Mouse (Mus musculus) retina, postnatal 7 days (tissue): ENCODE results near the gene Dlgap1.
"Not testable (repeated sequence)": the region's sequence is repeated elsewhere in the genome, so short reads cannot be mapped to it uniquely, and the experiment has no call there.

ENCODE experiments used
- DNase-seq: peaks from one replicate; pipeline ENCODE4 v3.0.0-alpha.2; 2012; ENCODE audit warnings: low read depth, low spot score

The Dlgap1 gene

GRCm38 (mm10) chr17:70807885-70808284, 839.0 kb downstream of the Dlgap1 start:
- no peak for DNase-seq

- no peak for DNase-seq
These were observed 840.0 kb downstream of the Dlgap1 start for GRCm38 (mm10) chr17:70808837-70809236.

GRCm38 (mm10) chr17:70809776-70810175, 840.9 kb downstream of the Dlgap1 start:
- no peak for DNase-seq

- DNase-seq, result no peak
These were observed 841.9 kb downstream of the Dlgap1 start for GRCm38 (mm10) chr17:70810795-70811194.

- no peak for DNase-seq
These were observed 846.1 kb downstream of the Dlgap1 start for GRCm38 (mm10) chr17:70815001-70815400.

GRCm38 (mm10) chr17:70817862-70818451, 849.1 kb downstream of the Dlgap1 start:
- no peak for DNase-seq

- DNase-seq, result no peak
These were observed 854.2 kb downstream of the Dlgap1 start for GRCm38 (mm10) chr17:70823083-70823482.

- DNase-seq, result no peak
These were observed 857.4 kb downstream of the Dlgap1 start for GRCm38 (mm10) chr17:70826227-70826626.

- not testable (repeated sequence) for DNase-seq
These were observed 858.7 kb downstream of the Dlgap1 start for GRCm38 (mm10) chr17:70827463-70828179.

- DNase-seq, result no peak
These were observed 859.3 kb downstream of the Dlgap1 start for GRCm38 (mm10) chr17:70828180-70828528.

GRCm38 (mm10) chr17:70828569-70828968, 859.7 kb downstream of the Dlgap1 start:
- DNase-seq, result no peak

- DNase-seq, result no peak
These were observed 860.3 kb downstream of the Dlgap1 start for GRCm38 (mm10) chr17:70829217-70829616.

GRCm38 (mm10) chr17:70829943-70830715, 861.3 kb downstream of the Dlgap1 start:
- DNase-seq, result no peak

- no peak for DNase-seq
These were observed 862.7 kb downstream of the Dlgap1 start for GRCm38 (mm10) chr17:70831591-70831990.

GRCm38 (mm10) chr17:70832544-70832943, 863.7 kb downstream of the Dlgap1 start:
- no peak for DNase-seq

- DNase-seq, result no peak
These were observed 865.6 kb downstream of the Dlgap1 start for GRCm38 (mm10) chr17:70834430-70834965.

- DNase-seq, result no peak
These were observed 866.4 kb downstream of the Dlgap1 start for GRCm38 (mm10) chr17:70835071-70835790.

- DNase-seq, result no peak
These were observed 867.9 kb downstream of the Dlgap1 start for GRCm38 (mm10) chr17:70836820-70837219.

GRCm38 (mm10) chr17:70837474-70837873, 868.6 kb downstream of the Dlgap1 start:
- DNase-seq, result not testable (repeated sequence)

GRCm38 (mm10) chr17:70838031-70838430, 869.2 kb downstream of the Dlgap1 start:
- no peak for DNase-seq

- DNase-seq, result no peak
These were observed 869.7 kb downstream of the Dlgap1 start for GRCm38 (mm10) chr17:70838533-70838932.

GRCm38 (mm10) chr17:70843252-70843651, 874.4 kb downstream of the Dlgap1 start:
- no peak for DNase-seq
